Mouse (Mus musculus) neural tube, embryonic 12.5 days (tissue): ENCODE results near the gene Prdm12. TPM values are rescaled to one million over a fixed set of nuclear protein-coding genes. Genes with fewer than 3 reads are reported as not detected.
A peak's percentile ranks its signal among the peaks of the same experiment; 100 is the strongest.

Experiments used
- ATAC-seq: fragments of 200-750 bp; cut with Nextera tagmentation; 2 replicates; pipeline ENCODE4 v1.8.0; 2017; ENCODE audit warnings: low read depth, mild to moderate bottlenecking, moderate TSS enrichment, moderate library complexity; ENCODE audit not compliant: low FRiP score
- H3K27ac ChIP-seq: fragments of 300-500 bp; sonication (generic); 2 replicates; pipeline ENCODE4 v1.5.1; 2016
- H3K27me3 ChIP-seq: fragments of 300-500 bp; sonication (generic); replicated peaks from 2 replicates; pipeline ENCODE4 v1.6.1; 2016; ENCODE audit warnings: mild to moderate bottlenecking
- H3K36me3 ChIP-seq: fragments of 300-500 bp; sonication (generic); 2 replicates; pipeline ENCODE4 v1.6.1; 2016; ENCODE audit warnings: mild to moderate bottlenecking
- H3K4me1 ChIP-seq: fragments of 300-500 bp; sonication (generic); 2 replicates; pipeline ENCODE4 v1.6.1; 2016
- H3K4me2 ChIP-seq: fragments of 300-500 bp; sonication (generic); replicated peaks from 2 replicates; pipeline ENCODE4 v1.6.1; 2016; ENCODE audit warnings: mild to moderate bottlenecking
- H3K4me3 ChIP-seq: fragments of 300-500 bp; sonication (generic); 2 replicates; pipeline ENCODE4 v1.5.1; 2016
- H3K9ac ChIP-seq: fragments of 300-500 bp; sonication (generic); 2 replicates; pipeline ENCODE4 v1.6.1; 2016; ENCODE audit warnings: mild to moderate bottlenecking
- H3K9me3 ChIP-seq: fragments of 300-500 bp; sonication (generic); 2 replicates; pipeline ENCODE4 v1.6.1; 2016; ENCODE audit warnings: mild to moderate bottlenecking
- WGBS: fragments of 180-500 bp; shearing (Covaris S2); methylation state at CpG from one replicate; pipeline ENCODE4 v1.1.7; 2016; 5-methylcytosine and 5-hydroxymethylcytosine counted together
- polyA plus RNA-seq: library from polyadenylated mRNA; unstranded; fragments of >200 nt; fragmentation: Nextera tagmentation; extraction: Ambion mirVana; gene quantifications from 2 replicates; pipeline ENCODE4 v1.2.1, GENCODE M21; 2016

Prdm12 gene
- 37.3 and 54.2 TPM in 2 replicates for polyA plus RNA-seq

DNA sequence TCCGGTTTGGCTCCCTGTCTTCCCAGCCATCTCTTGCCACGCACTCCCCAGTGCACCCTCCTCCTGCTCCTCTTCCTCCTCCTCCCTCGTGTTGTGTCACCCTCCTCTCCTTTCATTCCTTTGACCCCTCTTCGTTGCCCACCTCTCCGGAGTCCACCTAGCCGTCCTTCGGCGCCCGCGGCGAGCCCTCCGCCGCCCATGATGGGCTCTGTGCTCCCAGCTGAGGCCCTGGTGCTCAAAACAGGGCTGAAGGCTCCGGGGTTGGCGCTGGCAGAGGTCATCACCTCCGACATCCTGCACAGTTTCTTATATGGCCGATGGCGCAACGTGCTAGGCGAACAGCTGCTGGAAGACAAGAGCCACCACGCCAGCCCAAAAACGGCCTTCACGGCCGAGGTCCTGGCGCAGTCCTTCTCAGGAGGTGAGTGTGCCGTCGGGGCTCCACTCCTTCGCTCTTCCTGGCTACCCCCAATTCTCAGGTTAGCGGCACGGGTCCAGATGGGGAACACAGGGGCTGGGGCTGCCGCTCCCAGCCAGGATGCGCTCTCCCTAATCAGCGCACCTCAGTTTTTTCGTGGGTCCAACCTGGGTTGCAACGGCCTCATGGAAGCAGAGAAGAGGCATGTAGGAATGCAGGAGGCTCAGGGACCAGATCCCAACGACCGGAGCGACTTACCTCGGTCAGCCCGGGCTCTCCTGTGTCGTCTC, at the start of gene Prdm12:
Prdm12 (plus strand) TSS at position 137 of the 708 bp plus-strand sequence.
- under 1% methylated on average over 41 of the region's 41 CpGs for WGBS
- Histone ChIP-seq H3K9me3 (no peaks in the 10 kb centered on the region), H3K27ac (no peak within 1 kb of the TSS; the same call in 1 of the 2 replicates), H3K4me2 (peak within 1 kb of the TSS; percentile 53), H3K9ac (peak within 1 kb of the TSS; percentile 54), H3K4me3 (peak within 1 kb of the TSS; percentile 31), H3K4me1 (peaks cover 66% of the 10 kb centered on the region), H3K27me3 (peaks cover 96% of the 10 kb centered on the region), H3K36me3 (no peaks in the 10 kb centered on the region)
- ATAC-seq: no peak

DNA sequence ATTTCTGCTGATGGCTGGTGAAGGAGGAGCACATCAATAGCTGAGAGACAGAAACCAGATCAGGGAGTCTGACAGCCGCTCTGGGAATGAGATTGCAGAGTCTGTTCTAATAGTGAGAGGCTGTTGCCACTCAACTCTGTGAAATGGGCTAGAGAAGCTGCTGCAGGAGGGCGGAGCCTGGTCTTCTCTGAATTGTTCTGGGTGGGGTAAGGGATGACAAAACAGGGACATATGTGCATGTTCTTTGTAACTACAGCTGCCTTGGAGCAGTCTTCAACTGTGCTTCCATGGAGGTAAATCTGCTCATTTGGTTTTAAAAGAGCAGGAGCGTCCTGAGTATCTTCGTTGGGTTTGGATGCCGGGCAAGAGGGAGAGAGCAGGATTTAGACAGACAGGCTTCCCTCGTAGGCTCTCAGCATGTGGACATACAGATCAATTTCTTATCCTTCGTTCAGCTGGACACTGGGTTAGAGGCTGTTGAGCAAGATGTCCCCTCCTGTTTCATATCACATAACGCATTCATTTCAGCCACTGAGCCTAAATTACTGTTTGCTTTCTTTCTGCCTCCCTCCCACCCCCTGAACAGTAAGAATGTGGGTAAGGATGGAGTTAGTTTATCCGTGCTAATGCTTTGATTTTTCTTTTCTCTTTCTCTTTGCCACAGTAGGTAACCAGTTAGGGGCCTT, 47.9 kb upstream of the Prdm12 start:
- H3K36me3 ChIP-seq: peaks cover 50% of the 10 kb centered on the region
- no peak overlapping the region for H3K4me3 ChIP-seq
- WGBS: 90% methylated on average over 9 of the region's 9 CpGs
- H3K27me3 ChIP-seq: no peaks in the 10 kb centered on the region
- H3K27ac ChIP-seq: no peak overlapping the region
- ATAC-seq: no peak
- no peaks in the 10 kb centered on the region for H3K9me3 ChIP-seq
- no peaks in the 10 kb centered on the region for H3K4me1 ChIP-seq
- no peak overlapping the region for H3K4me2 ChIP-seq
- H3K9ac ChIP-seq: no peak overlapping the region

DNA sequence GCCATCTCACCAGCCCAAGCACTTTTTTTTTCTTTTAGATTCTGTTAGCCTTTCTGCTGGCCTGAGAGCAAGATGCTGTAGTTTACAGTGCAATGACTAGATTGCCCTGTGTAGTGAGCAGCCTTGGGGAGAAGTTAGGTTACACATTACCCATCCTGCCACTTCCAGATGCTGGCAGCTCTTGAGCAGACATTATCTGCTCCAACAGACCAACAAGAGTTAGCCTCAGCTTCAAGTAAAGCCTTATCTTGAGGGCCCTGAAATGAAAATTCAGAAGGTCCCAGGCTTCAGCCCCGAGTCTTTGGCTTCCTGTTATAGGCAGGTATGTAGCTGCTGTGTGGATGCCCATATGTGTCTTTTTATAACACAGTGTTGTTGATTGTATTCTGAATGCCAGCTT, 32.3 kb upstream of the Prdm12 start:
- Histone ChIP-seq H3K27ac (no peak overlapping the region), H3K27me3 (peaks cover 59% of the 10 kb centered on the region), H3K4me1 (peaks cover 33% of the 10 kb centered on the region), H3K9me3 (no peaks in the 10 kb centered on the region), H3K4me2 (no peak overlapping the region), H3K4me3 (no peak overlapping the region), H3K36me3 (peaks cover 70% of the 10 kb centered on the region), H3K9ac (no peak overlapping the region)
- 93% methylated on average over 1 of the region's 1 CpGs for WGBS
- ATAC-seq: no peak

DNA sequence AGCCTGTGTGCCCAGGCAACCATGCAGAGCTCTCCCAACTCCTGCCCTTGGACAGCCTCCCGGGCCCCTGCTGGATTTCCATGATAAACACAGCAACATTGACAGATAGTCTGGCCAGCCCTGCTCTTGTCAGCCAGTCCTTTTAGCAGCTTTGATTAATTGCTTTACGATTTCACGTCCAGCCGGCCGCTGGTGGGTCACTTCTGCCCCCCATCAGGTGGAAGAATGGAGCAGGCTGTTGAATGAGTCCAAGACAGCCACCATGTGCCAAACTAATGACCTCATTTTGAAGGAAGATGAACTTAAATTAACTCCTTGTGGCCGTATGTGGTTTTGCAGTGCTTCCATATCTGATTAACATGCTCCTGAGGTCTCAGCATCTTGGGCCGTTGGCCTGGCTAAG, 30.0 kb upstream of the Prdm12 start:
- H3K4me2 ChIP-seq: no peak overlapping the region
- ATAC-seq: peak; percentile 77
- H3K36me3 ChIP-seq: peaks cover 76% of the 10 kb centered on the region
- H3K9me3 ChIP-seq: no peaks in the 10 kb centered on the region
- WGBS: 11% methylated on average over 7 of the region's 7 CpGs
- H3K27me3 ChIP-seq: peaks cover 74% of the 10 kb centered on the region
- H3K9ac ChIP-seq: no peak overlapping the region
- H3K4me3 ChIP-seq: no peak overlapping the region
- peaks cover 33% of the 10 kb centered on the region for H3K4me1 ChIP-seq
- no peak overlapping the region for H3K27ac ChIP-seq

DNA sequence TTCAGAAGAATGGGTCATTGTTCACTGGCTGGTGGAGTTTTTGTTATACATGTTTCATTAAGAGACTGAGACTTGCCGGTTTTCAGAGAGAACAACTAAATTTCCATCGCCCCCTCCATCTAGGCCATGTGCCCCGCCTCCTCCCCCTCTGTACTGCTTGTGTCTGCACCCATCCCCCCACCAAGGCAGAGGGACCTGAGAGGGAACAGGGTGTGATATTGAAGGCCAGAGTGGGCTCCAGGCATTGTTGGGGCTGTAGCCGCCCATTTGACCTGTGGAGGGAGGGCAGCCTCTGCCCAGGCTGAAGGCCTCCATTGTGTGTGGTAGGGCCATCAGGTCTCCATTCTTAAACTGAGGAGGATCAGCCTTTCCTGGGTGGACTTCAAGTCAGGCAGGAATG, 28.9 kb upstream of the Prdm12 start:
- WGBS: 22% methylated on average over 4 of the region's 4 CpGs
- H3K36me3 ChIP-seq: peaks cover 76% of the 10 kb centered on the region
- ATAC-seq: no peak
- H3K9ac ChIP-seq: no peak overlapping the region
- peaks cover 74% of the 10 kb centered on the region for H3K27me3 ChIP-seq
- peaks cover 33% of the 10 kb centered on the region for H3K4me1 ChIP-seq
- H3K4me2 ChIP-seq: no peak overlapping the region
- no peaks in the 10 kb centered on the region for H3K9me3 ChIP-seq
- H3K27ac ChIP-seq: no peak overlapping the region
- H3K4me3 ChIP-seq: no peak overlapping the region

DNA sequence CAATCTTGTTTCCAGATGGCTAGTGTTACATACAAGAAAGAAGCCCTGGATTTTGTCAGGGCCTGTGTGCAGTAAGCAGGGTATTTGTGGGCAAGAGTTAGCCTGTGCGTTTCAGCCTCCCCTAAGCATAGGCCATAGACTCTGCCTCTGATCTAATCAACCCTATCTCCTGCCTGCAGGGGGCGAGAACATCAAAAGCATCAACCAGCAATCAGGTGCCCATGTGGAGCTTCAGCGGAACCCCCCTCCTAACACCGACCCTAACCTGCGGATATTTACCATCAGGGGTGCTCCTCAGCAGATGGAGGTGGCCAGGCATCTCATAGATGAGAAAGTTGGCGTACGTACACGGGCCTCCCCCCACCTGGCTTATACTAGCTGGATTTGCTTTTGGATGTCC, 28.4 kb upstream of the Prdm12 start:
- H3K27ac ChIP-seq: no peak overlapping the region
- peaks cover 33% of the 10 kb centered on the region for H3K4me1 ChIP-seq
- H3K4me3 ChIP-seq: no peak overlapping the region
- H3K36me3 ChIP-seq: peaks cover 72% of the 10 kb centered on the region
- no peak overlapping the region for H3K4me2 ChIP-seq
- H3K9me3 ChIP-seq: no peaks in the 10 kb centered on the region
- peaks cover 70% of the 10 kb centered on the region for H3K27me3 ChIP-seq
- 67% methylated on average over 8 of the region's 8 CpGs for WGBS
- ATAC-seq: no peak
- H3K9ac ChIP-seq: no peak overlapping the region

DNA sequence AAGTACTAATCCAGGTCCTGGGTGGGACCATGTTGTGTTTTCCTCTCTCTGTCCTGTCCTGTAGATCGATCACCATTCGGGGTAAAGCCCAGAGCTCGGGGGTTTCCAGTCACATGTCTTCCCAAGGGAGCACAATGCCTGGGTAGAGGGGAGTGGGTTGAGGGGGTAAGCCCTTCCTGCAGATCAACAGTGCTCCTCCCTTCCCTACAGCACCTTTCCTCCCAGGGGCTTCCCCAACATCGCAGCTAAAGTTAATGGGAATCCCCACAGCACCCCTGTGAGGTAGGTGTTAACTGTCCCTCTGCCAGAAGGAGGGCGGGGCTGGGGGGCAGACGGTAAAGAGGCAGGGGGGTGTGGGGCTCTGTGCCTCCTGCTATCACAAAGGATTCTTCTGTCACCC, 27.2 kb upstream of the Prdm12 start:
- no peak overlapping the region for H3K9ac ChIP-seq
- H3K4me2 ChIP-seq: no peak overlapping the region
- ATAC-seq: no peak
- no peak overlapping the region for H3K4me3 ChIP-seq
- WGBS: 88% methylated on average over 6 of the region's 6 CpGs
- H3K27ac ChIP-seq: no peak overlapping the region
- H3K36me3 ChIP-seq: peaks cover 65% of the 10 kb centered on the region
- H3K9me3 ChIP-seq: no peaks in the 10 kb centered on the region
- H3K27me3 ChIP-seq: peaks cover 60% of the 10 kb centered on the region
- H3K4me1 ChIP-seq: peaks cover 33% of the 10 kb centered on the region

DNA sequence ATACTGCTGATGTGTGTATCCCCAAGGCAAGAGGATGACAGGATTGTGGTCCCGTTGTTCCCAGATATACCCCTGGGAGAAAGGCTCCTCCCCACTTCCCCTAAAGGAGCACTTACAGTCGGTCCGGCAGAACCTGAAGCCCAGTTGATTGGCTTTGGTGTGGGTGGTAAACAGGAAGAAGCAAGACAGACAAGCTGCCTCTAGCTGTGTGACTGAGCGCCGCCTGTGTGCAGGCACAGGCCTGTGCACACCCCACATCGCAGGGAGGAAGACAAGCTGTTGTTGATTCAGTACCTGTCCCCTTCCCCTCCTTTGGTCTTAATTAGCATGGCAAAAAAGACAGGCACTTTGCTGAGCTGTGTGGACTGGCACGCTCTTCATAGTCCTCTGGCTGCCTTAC, 26.1 kb upstream of the Prdm12 start:
- peaks cover 58% of the 10 kb centered on the region for H3K36me3 ChIP-seq
- H3K4me3 ChIP-seq: no peak overlapping the region
- H3K9me3 ChIP-seq: no peaks in the 10 kb centered on the region
- H3K27ac ChIP-seq: no peak overlapping the region
- 88% methylated on average over 7 of the region's 7 CpGs for WGBS
- no peak overlapping the region for H3K9ac ChIP-seq
- H3K4me2 ChIP-seq: no peak overlapping the region
- peaks cover 56% of the 10 kb centered on the region for H3K27me3 ChIP-seq
- H3K4me1 ChIP-seq: peaks cover 25% of the 10 kb centered on the region
- ATAC-seq: no peak

DNA sequence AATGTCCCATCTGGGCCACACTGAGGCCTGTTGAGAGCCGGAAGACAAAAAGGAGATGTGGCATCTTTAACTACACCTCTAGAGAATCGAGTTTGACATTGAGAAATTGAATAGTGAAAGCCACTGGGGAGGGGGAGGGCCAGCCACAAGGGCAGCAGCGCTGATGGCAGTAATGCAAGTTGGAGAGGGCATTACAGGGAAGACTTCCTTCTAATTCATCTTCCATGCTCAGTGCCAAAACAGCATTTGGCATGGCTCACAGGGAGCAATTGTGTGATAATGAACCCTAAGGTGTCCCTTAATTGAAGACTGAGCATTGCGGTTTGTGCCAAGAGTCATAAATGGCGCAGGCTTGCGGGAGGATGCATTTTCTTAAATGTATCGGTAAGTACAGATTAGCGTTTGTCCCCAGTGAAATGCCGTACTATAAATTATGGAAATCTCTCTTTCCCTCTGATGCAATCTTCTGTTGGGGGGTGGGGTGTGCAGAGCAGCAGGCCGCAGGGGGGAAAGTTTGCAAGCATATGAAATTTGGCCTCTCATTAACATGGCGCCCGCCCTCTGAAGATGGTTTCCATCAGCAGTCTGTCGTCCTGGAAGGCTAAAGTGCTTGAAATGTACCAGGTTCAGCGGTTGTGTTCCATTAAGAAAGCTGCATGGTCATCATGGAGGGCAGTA, 21.2 kb upstream of the Prdm12 start:
- Histone ChIP-seq H3K9ac (no peak overlapping the region), H3K36me3 (peaks cover 31% of the 10 kb centered on the region), H3K4me1 (no peaks in the 10 kb centered on the region), H3K27me3 (peaks cover 49% of the 10 kb centered on the region), H3K4me3 (no peak overlapping the region), H3K9me3 (0 out of 2 replicates have a peak, but pooled peaks cover 4% of the 10 kb centered on the region), H3K27ac (no peak overlapping the region), H3K4me2 (no peak overlapping the region)
- no peak for ATAC-seq
- WGBS: 73% methylated on average over 14 of the region's 14 CpGs

DNA sequence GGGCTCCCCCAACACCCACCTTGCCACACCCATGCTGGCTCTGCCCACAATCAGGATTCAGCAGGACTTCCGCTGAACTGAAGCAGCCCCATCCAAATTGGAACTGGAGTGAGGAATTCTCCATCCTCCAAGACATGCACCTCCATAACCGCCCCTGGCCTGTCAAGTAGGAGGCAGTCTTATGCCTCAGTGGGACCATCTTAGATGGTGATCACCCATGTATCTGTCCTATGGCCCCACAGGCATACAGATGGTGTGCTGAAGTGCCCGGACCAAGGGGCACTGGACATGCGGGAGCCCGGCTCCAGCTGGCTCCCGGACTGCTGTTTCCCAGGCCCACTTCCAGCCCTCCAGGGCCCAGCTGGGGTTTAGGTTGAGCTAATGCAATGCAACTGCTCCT, 20.6 kb upstream of the Prdm12 start:
- no peak for ATAC-seq
- no peak overlapping the region for H3K9ac ChIP-seq
- H3K27ac ChIP-seq: no peak overlapping the region
- H3K9me3 ChIP-seq: 0 out of 2 replicates have a peak, but pooled peaks cover 7% of the 10 kb centered on the region
- H3K4me1 ChIP-seq: no peaks in the 10 kb centered on the region
- H3K4me3 ChIP-seq: no peak overlapping the region
- 82% methylated on average over 6 of the region's 6 CpGs for WGBS
- H3K4me2 ChIP-seq: no peak overlapping the region
- peaks cover 46% of the 10 kb centered on the region for H3K27me3 ChIP-seq
- H3K36me3 ChIP-seq: peaks cover 25% of the 10 kb centered on the region

DNA sequence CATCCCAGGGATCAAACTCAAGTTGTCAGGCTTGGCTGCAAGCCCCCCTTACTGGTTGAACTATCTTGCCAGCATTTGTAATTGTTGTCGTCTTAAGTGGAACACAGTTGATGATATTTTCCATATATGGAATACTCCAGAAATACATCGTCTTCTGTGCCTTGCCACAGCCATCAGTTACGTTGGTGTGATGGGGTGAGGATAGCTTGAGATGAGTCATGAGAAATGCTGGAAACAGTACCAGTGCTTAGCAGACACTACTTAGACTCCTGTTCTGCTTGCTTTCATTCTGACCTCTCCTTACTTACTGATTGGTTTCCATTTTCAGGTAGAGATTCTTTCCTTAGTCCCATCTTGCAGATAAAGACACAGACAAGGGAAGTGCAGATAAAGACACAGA, 6.3 kb upstream of the Prdm12 start:
- H3K9me3 ChIP-seq: no peaks in the 10 kb centered on the region
- no peak overlapping the region for H3K9ac ChIP-seq
- peaks cover 38% of the 10 kb centered on the region for H3K4me1 ChIP-seq
- H3K4me3 ChIP-seq: no peak overlapping the region
- 81% methylated on average over 3 of the region's 3 CpGs for WGBS
- no peak overlapping the region for H3K27ac ChIP-seq
- H3K27me3 ChIP-seq: peaks cover 90% of the 10 kb centered on the region
- ATAC-seq: no peak
- no peaks in the 10 kb centered on the region for H3K36me3 ChIP-seq
- H3K4me2 ChIP-seq: no peak overlapping the region
